Mouse (Mus musculus): ENCODE data around the gene Slc39a11. TPM values are rescaled to one million over a fixed set of nuclear protein-coding genes. Genes with fewer than 3 reads are reported as not detected.

The Slc39a11 gene
- polyA plus RNA-seq, 1 experiment from 2014 or later = 27.7 TPM

DNA sequence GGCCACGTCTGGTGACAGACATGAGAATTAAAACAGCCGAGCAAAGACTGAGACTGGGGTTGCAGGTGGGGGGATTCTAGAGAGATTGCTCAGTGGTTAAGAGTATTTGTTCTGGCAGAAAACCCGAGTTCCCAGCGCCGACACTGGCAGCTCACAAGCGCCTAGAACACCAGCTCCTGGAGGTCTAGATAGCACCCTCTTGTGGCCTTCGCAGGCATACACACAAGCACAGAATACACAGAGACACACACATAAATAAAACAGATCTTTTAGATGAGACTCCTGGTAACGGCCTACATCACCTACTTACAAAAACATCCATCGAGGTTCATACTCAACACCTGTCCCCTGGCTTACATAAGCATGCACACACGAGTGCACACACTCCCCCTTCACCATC is 165.8 kb downstream of the Slc39a11 start:
- WGBS = 90% methylated on average over 10 of the region's 10 CpGs
- no peak for ATAC-seq
- Histone ChIP-seq H3K4me2 (no peak overlapping the region), H3K27me3 (no peaks in the 10 kb centered on the region), H3K9ac (no peak overlapping the region), H3K4me1 (no peaks in the 10 kb centered on the region), H3K4me3 (no peak overlapping the region), H3K27ac (no peak overlapping the region), H3K9me3 (replicated peaks) (no peaks in the 10 kb centered on the region), H3K36me3 (ENCODE audit: poor library complexity, severe bottlenecking) (no peaks in the 10 kb centered on the region)

GRCm38 (mm10) chr11:113477550-113477949 is 172.3 kb downstream of the Slc39a11 start:
- Histone ChIP-seq H3K4me2 (0 out of 2 replicates have a peak overlapping the region, but pooled peaks have one; percentile 18), H3K4me3 (no peak overlapping the region), H3K4me1 (peaks cover 21% of the 10 kb centered on the region), H3K27ac (peak overlapping the region; percentile 75), H3K9me3 (replicated peaks) (no peaks in the 10 kb centered on the region), H3K27me3 (no peaks in the 10 kb centered on the region), H3K9ac (no peak overlapping the region), H3K36me3 (ENCODE audit: poor library complexity, severe bottlenecking) (no peaks in the 10 kb centered on the region)
- WGBS = 34% methylated on average over 9 of the region's 9 CpGs
- ATAC-seq = peak; percentile 66

GRCm38 (mm10) chr11:113476720-113477119 is 173.2 kb downstream of the Slc39a11 start:
- Histone ChIP-seq H3K9me3 (replicated peaks) (no peaks in the 10 kb centered on the region), H3K9ac (no peak overlapping the region), H3K36me3 (ENCODE audit: poor library complexity, severe bottlenecking) (no peaks in the 10 kb centered on the region), H3K27me3 (no peaks in the 10 kb centered on the region), H3K4me2 (no peak overlapping the region), H3K4me3 (no peak overlapping the region), H3K27ac (peak overlapping the region; percentile 36; the same call in 1 of the 2 replicates), H3K4me1 (peaks cover 21% of the 10 kb centered on the region)
- WGBS = 68% methylated on average over 9 of the region's 9 CpGs
- peak; percentile 31; the same call in 1 of the 2 replicates for ATAC-seq

GRCm38 (mm10) chr11:113475491-113475890 is 174.4 kb downstream of the Slc39a11 start:
- H3K4me1 ChIP-seq = peaks cover 24% of the 10 kb centered on the region
- H3K4me2 ChIP-seq = no peak overlapping the region
- ATAC-seq = no peak
- no peaks in the 10 kb centered on the region for H3K27me3 ChIP-seq
- no peaks in the 10 kb centered on the region for H3K36me3 ChIP-seq (ENCODE audit: poor library complexity, severe bottlenecking)
- peak overlapping the region; percentile 20; the same call in 1 of the 2 replicates for H3K27ac ChIP-seq
- H3K4me3 ChIP-seq = no peak overlapping the region
- WGBS = 83% methylated on average over 5 of the region's 5 CpGs
- no peak overlapping the region for H3K9ac ChIP-seq
- H3K9me3 ChIP-seq (replicated peaks) = no peaks in the 10 kb centered on the region

- no peaks in the 10 kb centered on the region for H3K36me3 ChIP-seq (ENCODE audit: poor library complexity, severe bottlenecking)
- H3K9ac ChIP-seq = no peak overlapping the region
- no peak for ATAC-seq
- H3K9me3 ChIP-seq (replicated peaks) = no peaks in the 10 kb centered on the region
- H3K4me2 ChIP-seq = no peak overlapping the region
- H3K4me1 ChIP-seq = peaks cover 36% of the 10 kb centered on the region
- H3K4me3 ChIP-seq = no peak overlapping the region
- no peaks in the 10 kb centered on the region for H3K27me3 ChIP-seq
- WGBS = 57% methylated on average over 7 of the region's 7 CpGs
- H3K27ac ChIP-seq = no peak overlapping the region; the same call in 1 of the 2 replicates
Observed at GRCm38 (mm10) chr11:113473998-113474534, 175.8 kb downstream of the Slc39a11 start.

DNA sequence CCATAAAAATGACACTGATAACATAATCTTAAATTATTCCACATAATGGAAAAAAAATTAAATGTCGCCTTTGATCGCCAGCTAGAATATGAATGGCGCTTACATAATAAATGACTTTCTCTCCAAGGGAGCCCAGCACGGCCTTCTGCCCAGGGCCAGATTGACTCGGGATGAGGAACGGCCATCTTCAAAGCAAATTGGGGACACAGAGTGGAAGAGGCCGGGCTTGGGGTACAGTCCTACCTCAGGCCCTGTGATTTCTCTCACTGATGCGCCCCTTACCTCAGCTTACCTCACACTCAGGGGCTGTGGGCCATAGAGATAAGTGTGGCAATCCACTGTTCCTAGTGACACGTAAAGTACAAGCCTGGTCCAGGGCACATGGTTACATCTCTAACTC is 177.9 kb downstream of the Slc39a11 start:
- no peak for ATAC-seq
- no peaks in the 10 kb centered on the region for H3K9me3 ChIP-seq (replicated peaks)
- WGBS = 96% methylated on average over 9 of the region's 9 CpGs

GRCm38 (mm10) chr11:113469919-113470785 is 179.7 kb downstream of the Slc39a11 start:
- ATAC-seq = no peak
- Histone ChIP-seq H3K27ac (no peak overlapping the region), H3K9ac (no peak overlapping the region), H3K4me2 (no peak overlapping the region), H3K4me3 (no peak overlapping the region), H3K27me3 (no peaks in the 10 kb centered on the region), H3K9me3 (replicated peaks) (no peaks in the 10 kb centered on the region), H3K36me3 (ENCODE audit: poor library complexity, severe bottlenecking) (no peaks in the 10 kb centered on the region), H3K4me1 (peaks cover 48% of the 10 kb centered on the region)
- 77% methylated on average over 17 of the region's 17 CpGs for WGBS

More for the DNA sequence above, 177.9 kb downstream of the Slc39a11 start:
- no peak overlapping the region for H3K27ac ChIP-seq
- H3K36me3 ChIP-seq (ENCODE audit: poor library complexity, severe bottlenecking) = no peaks in the 10 kb centered on the region
- no peak overlapping the region for H3K4me3 ChIP-seq
- peaks cover 43% of the 10 kb centered on the region for H3K4me1 ChIP-seq
- no peak overlapping the region for H3K9ac ChIP-seq
- H3K4me2 ChIP-seq = no peak overlapping the region
- no peaks in the 10 kb centered on the region for H3K27me3 ChIP-seq

- H3K4me1 ChIP-seq = peaks cover 39% of the 10 kb centered on the region
- H3K9me3 ChIP-seq (replicated peaks) = no peaks in the 10 kb centered on the region
- H3K27me3 ChIP-seq = no peaks in the 10 kb centered on the region
- H3K36me3 ChIP-seq (ENCODE audit: poor library complexity, severe bottlenecking) = no peaks in the 10 kb centered on the region
- no peak overlapping the region for H3K4me3 ChIP-seq
- peak overlapping the region; percentile 34; the same call in 1 of the 2 replicates for H3K9ac ChIP-seq
- H3K4me2 ChIP-seq = peak overlapping the region; percentile 33
- peak; percentile 57 for ATAC-seq
- 8% methylated on average over 10 of the region's 10 CpGs for WGBS
- peak overlapping the region; percentile 95 for H3K27ac ChIP-seq
Observed at GRCm38 (mm10) chr11:113468016-113468415, 181.9 kb downstream of the Slc39a11 start.

GRCm38 (mm10) chr11:113467313-113467811 is 182.5 kb downstream of the Slc39a11 start:
- Histone ChIP-seq H3K36me3 (ENCODE audit: poor library complexity, severe bottlenecking) (no peaks in the 10 kb centered on the region), H3K9me3 (replicated peaks) (no peaks in the 10 kb centered on the region), H3K4me1 (peaks cover 39% of the 10 kb centered on the region), H3K4me2 (peak overlapping the region; percentile 33), H3K27me3 (no peaks in the 10 kb centered on the region), H3K4me3 (no peak overlapping the region), H3K27ac (peak overlapping the region; percentile 95), H3K9ac (0 out of 2 replicates have a peak overlapping the region, but pooled peaks have one; percentile 50)
- peak; percentile 90 for ATAC-seq
- WGBS = 26% methylated on average over 12 of the region's 12 CpGs

DNA sequence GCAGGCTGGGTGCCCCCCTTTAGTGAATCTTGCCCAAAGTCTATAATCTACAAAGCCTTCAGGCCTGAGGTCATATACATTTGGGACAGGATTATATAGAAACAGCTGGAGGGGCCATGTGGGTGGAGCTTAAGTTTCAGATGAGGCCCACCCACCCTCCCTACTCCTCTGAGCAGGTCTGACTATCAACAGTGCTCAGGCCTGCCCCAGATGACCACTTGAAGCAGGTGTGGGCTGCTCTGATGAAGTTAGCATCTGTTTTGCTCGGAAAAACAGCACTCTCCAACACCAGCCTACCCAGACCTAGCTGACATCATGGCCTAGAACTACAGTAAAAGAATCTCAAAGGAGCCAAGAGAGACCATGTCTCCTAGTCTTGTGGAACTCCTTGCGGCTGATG is 189.8 kb downstream of the Slc39a11 start:
- Histone ChIP-seq H3K27ac (no peak overlapping the region), H3K36me3 (ENCODE audit: poor library complexity, severe bottlenecking) (no peaks in the 10 kb centered on the region), H3K4me3 (no peak overlapping the region), H3K9me3 (replicated peaks) (0 out of 2 replicates have a peak, but pooled peaks cover 4% of the 10 kb centered on the region), H3K4me1 (no peaks in the 10 kb centered on the region), H3K9ac (no peak overlapping the region), H3K27me3 (no peaks in the 10 kb centered on the region), H3K4me2 (no peak overlapping the region)
- ATAC-seq = no peak
- WGBS = 91% methylated on average over 2 of the region's 2 CpGs

DNA sequence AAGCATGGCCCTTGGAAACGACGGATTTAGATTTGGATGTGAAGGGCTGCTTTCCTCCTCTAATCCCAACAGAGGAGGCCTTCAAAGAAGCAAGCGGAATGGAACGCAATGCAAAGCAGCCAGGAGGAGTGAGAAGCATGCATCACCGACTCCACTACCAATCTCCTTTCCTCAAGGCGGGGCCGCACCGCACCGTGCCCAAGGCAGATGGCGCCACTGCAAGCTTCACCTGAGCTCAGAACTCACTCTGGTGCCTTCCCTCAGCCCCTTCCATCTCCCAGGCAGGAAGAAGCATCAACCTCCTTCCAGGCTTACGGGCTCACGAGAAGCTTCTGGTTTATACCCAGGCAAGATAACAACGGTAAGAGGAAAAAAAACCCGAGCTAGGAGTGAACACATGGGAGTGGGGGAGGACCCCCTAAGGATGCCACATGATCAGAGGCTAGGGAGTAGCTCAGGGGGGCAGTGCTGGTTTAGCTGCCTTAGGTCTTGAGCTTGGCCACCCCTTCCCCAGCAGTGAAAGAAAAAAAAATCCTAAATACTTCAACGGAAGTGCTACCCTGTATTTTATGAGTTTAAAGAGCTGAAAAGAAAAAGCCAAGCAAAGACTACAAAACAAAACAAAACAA is 191.2 kb downstream of the Slc39a11 start:
- ATAC-seq = no peak
- Histone ChIP-seq H3K36me3 (ENCODE audit: poor library complexity, severe bottlenecking) (no peaks in the 10 kb centered on the region), H3K9ac (no peak overlapping the region), H3K9me3 (replicated peaks) (0 out of 2 replicates have a peak, but pooled peaks cover 4% of the 10 kb centered on the region), H3K4me3 (no peak overlapping the region), H3K27me3 (no peaks in the 10 kb centered on the region), H3K27ac (peak overlapping the region; percentile 4; the same call in 1 of the 2 replicates), H3K4me1 (0 out of 2 replicates have a peak, but pooled peaks cover under 1% of the 10 kb centered on the region), H3K4me2 (no peak overlapping the region)
- WGBS = 70% methylated on average over 15 of the region's 15 CpGs

Data from forebrain, embryonic 13.5 days (tissue).